8 mouse cellular contexts compared by ENCODE assay signal in the genomic region with DNA sequence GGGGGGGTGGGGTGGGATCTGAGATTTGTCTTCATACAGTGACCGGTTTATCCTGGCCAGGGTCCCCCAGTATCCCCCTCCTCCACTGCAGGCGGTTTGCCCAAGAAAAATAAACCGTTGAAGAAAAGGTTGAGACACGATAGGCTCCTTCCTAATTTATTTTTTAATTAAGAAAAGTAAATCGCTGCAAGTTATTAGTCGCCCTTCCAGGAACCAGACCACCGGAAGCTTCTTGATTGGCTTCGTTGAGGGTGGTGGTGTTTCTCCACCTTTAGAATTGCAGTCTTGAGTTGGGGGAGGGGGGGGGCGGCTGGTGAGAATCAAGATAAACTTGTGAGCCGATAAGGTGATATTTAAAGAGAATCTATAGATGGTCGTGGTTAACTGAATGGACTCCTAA. TPM values are rescaled to one million over a fixed set of nuclear protein-coding genes. Genes with fewer than 3 reads are reported as not detected.
A peak's percentile ranks its signal among the peaks of the same experiment; 100 is the strongest.
DNase-seq lines count a peak whose midpoint lies in the region; ATAC-seq and TF ChIP-seq lines count a peak whose summit lies in the region.
"Had no signal": no experiment of that assay in that cellular context is flagged by ENCODE, and none has a peak within 500 bp of the region (broad histone marks: within the 10 kb centered on the region; RNA-seq: fewer than 3 reads in every experiment).

No protein-coding gene starts in this region.

- H3K9me3 ChIP-seq in lung, postnatal 0 days (ENCODE audit: low read length): no peaks in the 10 kb centered on the region
- H3K9me3 ChIP-seq in forebrain, embryonic 12.5 days: no peaks in the 10 kb centered on the region
- no peaks in the 10 kb centered on the region for H3K9me3 ChIP-seq in liver, embryonic 13.5 days (replicated peaks)

- H3K4me3 ChIP-seq in lung, postnatal 0 days (ENCODE audit: low read depth, low read length): peak overlapping the region; percentile 62; the same call in 1 of the 2 replicates
- H3K4me3 ChIP-seq in forebrain, embryonic 12.5 days (replicated peaks): peak overlapping the region; percentile 69
- peak overlapping the region; percentile 59 for H3K4me3 ChIP-seq in liver, embryonic 13.5 days (replicated peaks)

- H3K27me3 ChIP-seq in lung, postnatal 0 days (replicated peaks; ENCODE audit: insufficient read depth, low read length): no peaks in the 10 kb centered on the region
- H3K27me3 ChIP-seq in forebrain, embryonic 12.5 days: peaks cover 32% of the 10 kb centered on the region
- H3K27me3 ChIP-seq in liver, embryonic 13.5 days: peaks cover 85% of the 10 kb centered on the region

- DNase-seq in lung, postnatal 0 days (ENCODE audit: low spot score): no peak
- DNase-seq in lung, postnatal 14 days: no peak
- DNase-seq in liver, embryonic 13.5 days: no peak
- DNase-seq in B cell, adult 2 months: no peak
- no peak for DNase-seq in spleen, postnatal 14 days (ENCODE audit: low spot score in 2 of 2)
- DNase-seq in kidney, adult 8-10 months: no peak
- DNase-seq: adrenal gland, adult 8-10 months had no signal

- no peaks in the 10 kb centered on the region for H3K36me3 ChIP-seq in lung, postnatal 0 days (ENCODE audit: insufficient read depth, low read length)
- H3K36me3 ChIP-seq in forebrain, embryonic 12.5 days (replicated peaks): peaks cover 18% of the 10 kb centered on the region
- H3K36me3 ChIP-seq in liver, embryonic 13.5 days: peaks cover 15% of the 10 kb centered on the region

- WGBS in lung, postnatal 0 days: 3% methylated on average over 11 of the region's 11 CpGs
- under 1% methylated on average over 11 of the region's 11 CpGs for WGBS in forebrain, embryonic 12.5 days
- 2% methylated on average over 11 of the region's 11 CpGs for WGBS in liver, embryonic 13.5 days (ENCODE audit: insufficient replicate concordance)

- peak overlapping the region; percentile 97 for H3K4me2 ChIP-seq in lung, postnatal 0 days (replicated peaks; ENCODE audit: low read depth, low read length)
- peak overlapping the region; percentile 96 for H3K4me2 ChIP-seq in forebrain, embryonic 12.5 days
- peak overlapping the region; percentile 63 for H3K4me2 ChIP-seq in liver, embryonic 13.5 days

- no peak for TF ChIP-seq EP300 in lung, postnatal 0 days (IDR thresholded peaks at IDR 0.05)

- no peak overlapping the region for H3K9ac ChIP-seq in lung, postnatal 0 days (replicated peaks; ENCODE audit: low read depth)
- peak overlapping the region; percentile 90 for H3K9ac ChIP-seq in forebrain, embryonic 12.5 days
- no peak overlapping the region for H3K9ac ChIP-seq in liver, embryonic 13.5 days

- no peak overlapping the region for H3K27ac ChIP-seq in lung, postnatal 0 days (ENCODE audit: low read length)
- peak overlapping the region; percentile 96 for H3K27ac ChIP-seq in forebrain, embryonic 12.5 days
- peak overlapping the region; percentile 79; the same call in 1 of the 2 replicates for H3K27ac ChIP-seq in liver, embryonic 13.5 days

- H3K4me1 ChIP-seq in lung, postnatal 0 days (ENCODE audit: insufficient read depth, low read depth, low read length): peaks cover 23% of the 10 kb centered on the region
- peaks cover 67% of the 10 kb centered on the region for H3K4me1 ChIP-seq in forebrain, embryonic 12.5 days
- peaks cover 26% of the 10 kb centered on the region for H3K4me1 ChIP-seq in liver, embryonic 13.5 days (replicated peaks)

- no peak for TF ChIP-seq CTCF in lung, postnatal 0 days (IDR thresholded peaks at IDR 0.05)

- ATAC-seq in lung, postnatal 0 days: no peak
- no peak for ATAC-seq in forebrain, embryonic 12.5 days (ENCODE audit: low FRiP score)
- ATAC-seq in liver, embryonic 13.5 days (ENCODE audit: low read depth): no peak

RNA-seq across cellular contexts. Expression of a gene that starts 0.9 kb away (rescaled TPM):
- polyA plus RNA-seq in lung, postnatal 0 days (2015; fragmentation: Nextera tagmentation; extraction: Ambion mirVana): 68.4 and 75.5 TPM in 2 replicates
- 214 and 257 TPM in 2 replicates for polyA plus RNA-seq in forebrain, embryonic 12.5 days (2016; fragmentation: Nextera tagmentation; extraction: Ambion mirVana)
- 36.8 and 50.3 TPM in 2 replicates for polyA plus RNA-seq in liver, embryonic 13.5 days (2015; fragmentation: Nextera tagmentation; extraction: Ambion mirVana)

RNA-seq across cellular contexts. Expression of a gene that starts 25.7 kb away (rescaled TPM):
- polyA plus RNA-seq in lung, postnatal 0 days (2015; fragmentation: Nextera tagmentation; extraction: Ambion mirVana): 20.3 and 23.3 TPM in 2 replicates
- 32.6 and 34.0 TPM in 2 replicates for polyA plus RNA-seq in forebrain, embryonic 12.5 days (2016; fragmentation: Nextera tagmentation; extraction: Ambion mirVana)
- polyA plus RNA-seq in liver, embryonic 13.5 days (2015; fragmentation: Nextera tagmentation; extraction: Ambion mirVana): 9.6 and 11.2 TPM in 2 replicates

RNA-seq across cellular contexts. Expression of a gene that starts 44.3 kb away (rescaled TPM):
- not detected in 2 replicates for polyA plus RNA-seq in lung, postnatal 0 days (2015; fragmentation: Nextera tagmentation; extraction: Ambion mirVana)
- polyA plus RNA-seq in forebrain, embryonic 12.5 days (2016; fragmentation: Nextera tagmentation; extraction: Ambion mirVana): 69.9 and 94.0 TPM in 2 replicates
- polyA plus RNA-seq in liver, embryonic 13.5 days (2015; fragmentation: Nextera tagmentation; extraction: Ambion mirVana): 0.07 and 0.14 TPM in 2 replicates

Comparison
In these comparisons a context has a peak if more than half of its experiments do, and no peak if none do; other contexts are left out.
1. RNA of a gene that starts 44.3 kb away (polyA plus RNA-seq): 69.9 to 94.0 TPM in forebrain, embryonic 12.5 days; 0.07 to 0.14 TPM in liver, embryonic 13.5 days and not detected in lung, postnatal 0 days; every median in the first group is over 10 times any median in the second.
2. Peak in every context shown above with its lines, with median percentiles within 50 percentile points of each other: H3K4me2 ChIP-seq and H3K4me3 ChIP-seq.